Mouse (Mus musculus) liver, embryonic 14.5 days (tissue): ENCODE results near the gene Zfp81.
A peak's percentile ranks its signal among the peaks of the same experiment; 100 is the strongest.

Experiments used
- CTCF ChIP-seq: IDR thresholded peaks from 2 replicates; pipeline ENCODE4 v1.5.1; 2016; ENCODE audit warnings: antibody characterized with exemption, low read depth, control low read depth
- EP300 ChIP-seq: IDR thresholded peaks from 2 replicates; pipeline ENCODE4 v1.6.1; 2016; ENCODE audit warnings: antibody characterized with exemption, low read depth

DNA sequence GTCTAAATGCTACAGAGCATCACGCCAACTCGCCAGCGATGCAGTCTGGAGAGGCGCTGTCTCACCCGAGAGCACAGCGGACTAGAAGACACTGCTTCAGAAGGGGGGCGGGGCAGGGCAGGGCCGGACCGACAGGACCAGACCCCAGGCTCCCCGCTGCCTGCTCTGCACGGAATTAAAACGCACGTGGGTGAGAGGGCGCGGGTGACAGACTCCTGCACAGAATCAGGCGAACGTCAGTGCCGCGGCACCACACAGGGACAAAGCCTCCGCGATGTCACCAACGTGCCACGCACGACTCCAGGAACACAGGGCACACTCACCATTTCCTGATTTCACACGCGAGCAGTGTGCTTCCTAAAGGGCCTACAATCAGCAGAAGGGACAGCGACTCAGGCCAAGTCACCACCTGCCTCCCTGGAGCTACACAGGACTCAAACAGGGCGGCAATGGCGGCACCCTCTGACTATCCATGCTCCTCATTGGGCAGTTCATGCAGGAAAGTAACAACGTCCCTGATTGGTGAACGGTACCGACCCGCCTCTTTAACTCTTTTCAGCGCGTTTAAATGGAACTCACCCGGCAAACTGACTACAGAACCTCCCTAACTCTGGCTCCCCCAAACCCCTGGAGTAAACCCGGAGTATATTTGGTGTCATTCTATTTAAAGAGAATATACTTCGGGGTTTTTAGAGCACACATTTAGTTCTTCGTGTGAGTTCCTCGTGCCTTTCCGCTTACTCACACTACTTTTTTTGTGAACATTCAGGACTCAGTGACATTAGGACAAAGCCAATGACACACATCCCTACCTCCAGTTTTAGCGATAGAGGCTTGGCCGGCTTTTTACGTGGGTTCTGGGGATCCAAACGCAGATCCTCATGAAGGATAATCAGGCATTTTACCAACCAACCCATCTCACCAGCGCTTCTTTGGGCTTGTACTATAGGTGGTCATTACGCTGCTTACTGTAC is at the start of gene Zfp81:
- TF ChIP-seq CTCF (peak; percentile 38; the same call in 1 of the 2 replicates), EP300 (no peak)
